Mouse (Mus musculus) megakaryocyte, embryonic 14.5 days (primary cell): ENCODE measurements around the gene Myo15b. TPM values are rescaled to one million over a fixed set of nuclear protein-coding genes. Genes with fewer than 3 reads are reported as not detected.
A peak's percentile ranks its signal among the peaks of the same experiment; 100 is the strongest.

ENCODE experiments used
- H3K27me3 ChIP-seq: replicated peaks from 2 replicates; pipeline ENCODE3; 2012; ENCODE audit warnings: inconsistent platforms
- H3K36me3 ChIP-seq: replicated peaks from 2 replicates; pipeline ENCODE3; 2012; ENCODE audit warnings: low read length, inconsistent platforms, mixed read lengths
- H3K4me1 ChIP-seq: 2 replicates; pipeline ENCODE4 v1.6.1; 2012; ENCODE audit warnings: inconsistent platforms
- H3K4me3 ChIP-seq: replicated peaks from 2 replicates; pipeline ENCODE3; 2012; ENCODE audit warnings: moderate library complexity, mild to moderate bottlenecking, inconsistent platforms
- H3K9me3 ChIP-seq: 2 replicates; pipeline ENCODE4 v1.6.1; 2012; ENCODE audit warnings: inconsistent platforms
- FLI1 ChIP-seq: IDR thresholded peaks from 2 replicates; pipeline ENCODE4 v1.6.1; 2012; ENCODE audit warnings: low read length, inconsistent platforms, mixed read lengths
- GATA1 ChIP-seq: IDR thresholded peaks from 3 replicates; pipeline ENCODE4 v1.6.1; 2012; ENCODE audit warnings: mixed read lengths, low read length, inconsistent platforms, borderline replicate concordance
- polyA plus RNA-seq: library from polyadenylated mRNA; stranded (reverse); fragments of >175 nt; gene quantifications from 2 replicates; pipeline ENCODE4 v1.2.3, GENCODE M21; 2012; ENCODE audit warnings: low replicate concordance; ENCODE audit not compliant: insufficient read depth

Gene Myo15b
- polyA plus RNA-seq, 1 experiment: 0.48 TPM

- Histone ChIP-seq H3K27me3 (peaks cover 2% of the 10 kb centered on the region), H3K4me3 (peak within 1 kb of the TSS; percentile 93), H3K9me3 (no peaks in the 10 kb centered on the region), H3K4me1 (peaks cover 81% of the 10 kb centered on the region), H3K36me3 (peaks cover 74% of the 10 kb centered on the region)
- TF ChIP-seq FLI1: no peak
- TF ChIP-seq GATA1: no peak
These were observed 41.5 kb downstream of the Myo15b start, which contains the start of gene Smim5 for GRCm38 (mm10) chr11:115899486-115900266. Gene Smim5 (plus strand): TSS chr11:115899966.

GRCm38 (mm10) chr11:115900561-115901337 is 42.5 kb downstream of the Myo15b start:
- Histone ChIP-seq H3K36me3 (peaks cover 74% of the 10 kb centered on the region), H3K9me3 (no peaks in the 10 kb centered on the region), H3K4me1 (peaks cover 82% of the 10 kb centered on the region), H3K27me3 (no peaks in the 10 kb centered on the region), H3K4me3 (peak overlapping the region; percentile 93)
- TF ChIP-seq FLI1: no peak
- no peak for TF ChIP-seq GATA1

GRCm38 (mm10) chr11:115901338-115902161 is 43.3 kb downstream of the Myo15b start:
- TF ChIP-seq GATA1 (no peak), FLI1 (no peak)
- H3K27me3 ChIP-seq: no peaks in the 10 kb centered on the region
- H3K4me3 ChIP-seq: peak overlapping the region; percentile 93
- H3K4me1 ChIP-seq: peaks cover 90% of the 10 kb centered on the region
- peaks cover 74% of the 10 kb centered on the region for H3K36me3 ChIP-seq
- no peaks in the 10 kb centered on the region for H3K9me3 ChIP-seq

GRCm38 (mm10) chr11:115902177-115902576 is 44.0 kb downstream of the Myo15b start:
- H3K4me3 ChIP-seq: peak overlapping the region; percentile 93
- H3K36me3 ChIP-seq: peaks cover 74% of the 10 kb centered on the region
- peaks cover 96% of the 10 kb centered on the region for H3K4me1 ChIP-seq
- no peaks in the 10 kb centered on the region for H3K27me3 ChIP-seq
- no peaks in the 10 kb centered on the region for H3K9me3 ChIP-seq
- TF ChIP-seq FLI1 (no peak), GATA1 (no peak)

- Histone ChIP-seq H3K36me3 (peaks cover 73% of the 10 kb centered on the region), H3K27me3 (no peaks in the 10 kb centered on the region), H3K4me3 (peak overlapping the region; percentile 93), H3K4me1 (peaks cover 92% of the 10 kb centered on the region), H3K9me3 (no peaks in the 10 kb centered on the region)
- no peak for TF ChIP-seq FLI1
- no peak for TF ChIP-seq GATA1
These were observed 44.6 kb downstream of the Myo15b start for GRCm38 (mm10) chr11:115902831-115903230.

- H3K36me3 ChIP-seq: peaks cover 74% of the 10 kb centered on the region
- no peaks in the 10 kb centered on the region for H3K27me3 ChIP-seq
- H3K9me3 ChIP-seq: no peaks in the 10 kb centered on the region
- H3K4me1 ChIP-seq: peaks cover 90% of the 10 kb centered on the region
- TF ChIP-seq FLI1 (no peak), GATA1 (no peak)
- H3K4me3 ChIP-seq: peak overlapping the region; percentile 93
These were observed 45.4 kb downstream of the Myo15b start for GRCm38 (mm10) chr11:115903384-115904230.

- no peaks in the 10 kb centered on the region for H3K9me3 ChIP-seq
- H3K27me3 ChIP-seq: no peaks in the 10 kb centered on the region
- TF ChIP-seq GATA1: no peak
- TF ChIP-seq FLI1: no peak
- peak overlapping the region; percentile 82 for H3K4me3 ChIP-seq
- H3K4me1 ChIP-seq: peaks cover 90% of the 10 kb centered on the region
- peaks cover 82% of the 10 kb centered on the region for H3K36me3 ChIP-seq
These were observed 46.2 kb downstream of the Myo15b start for GRCm38 (mm10) chr11:115904231-115904955.

- Histone ChIP-seq H3K36me3 (peaks cover 89% of the 10 kb centered on the region), H3K4me1 (peaks cover 87% of the 10 kb centered on the region), H3K9me3 (no peaks in the 10 kb centered on the region), H3K4me3 (no peak overlapping the region), H3K27me3 (no peaks in the 10 kb centered on the region)
- TF ChIP-seq FLI1: no peak
- no peak for TF ChIP-seq GATA1
These were observed 47.0 kb downstream of the Myo15b start for GRCm38 (mm10) chr11:115904956-115905790.
